Mouse (Mus musculus): Measurements from ENCODE around the gene Zfp119b.

DNA sequence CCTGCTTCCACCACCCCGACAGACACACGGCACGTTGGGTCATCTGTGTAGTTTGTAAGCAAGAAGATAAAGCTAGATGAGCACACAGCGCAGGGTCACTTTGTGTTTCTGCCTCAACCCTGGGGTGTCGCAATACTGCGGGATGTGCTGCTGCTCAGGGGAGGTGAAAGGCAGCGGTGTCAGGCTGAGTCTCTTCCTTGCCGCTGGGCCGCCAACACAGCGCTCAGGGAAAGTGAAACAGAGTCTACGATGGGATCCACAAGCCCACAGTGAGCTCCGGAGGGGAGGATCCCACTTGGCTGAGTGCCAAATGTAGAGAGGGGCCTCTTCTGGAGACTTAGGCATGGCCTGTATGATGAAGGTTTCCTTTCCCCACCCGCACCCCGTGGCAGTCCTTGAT lies 13.9 kb upstream of the Zfp119b start:
- TF ChIP-seq CTCF (IDR thresholded peaks at IDR 0.05; ENCODE audit: low read depth, low read length) (no peak), POLR2A (IDR thresholded peaks at IDR 0.05; ENCODE audit: insufficient read depth, low read length) (no peak), EP300 (IDR thresholded peaks at IDR 0.05; ENCODE audit: insufficient read depth, low read depth, low read length) (no peak)
